Mouse (Mus musculus) testis, adult 2 months (tissue): Measurements from ENCODE around the gene Tcf12. TPM values are rescaled to one million over a fixed set of nuclear protein-coding genes. Genes with fewer than 3 reads are reported as not detected.

Source experiments
- H3K27ac ChIP-seq: fragments of 200-500 bp; 2 replicates; pipeline ENCODE4 v1.5.1; 2012; ENCODE audit warnings: low read depth, low read length; ENCODE audit not compliant: control insufficient read depth, insufficient read depth
- H3K27me3 ChIP-seq: fragments of 200-500 bp; 2 replicates; pipeline ENCODE4 v1.6.1; 2012; ENCODE audit warnings: mild to moderate bottlenecking, low read length, moderate library complexity; ENCODE audit not compliant: control insufficient read depth, insufficient read depth
- H3K36me3 ChIP-seq: fragments of 200-500 bp; 2 replicates; pipeline ENCODE4 v1.6.1; 2012; ENCODE audit warnings: mild to moderate bottlenecking, low read length; ENCODE audit not compliant: control insufficient read depth, insufficient read depth
- H3K4me1 ChIP-seq: fragments of 200-500 bp; 2 replicates; pipeline ENCODE4 v1.6.1; 2012; ENCODE audit warnings: low read length; ENCODE audit not compliant: control insufficient read depth, insufficient read depth
- H3K4me3 ChIP-seq: fragments of 200-500 bp; 2 replicates; pipeline ENCODE4 v1.5.1; 2012; ENCODE audit warnings: low read depth, mild to moderate bottlenecking, low read length, moderate library complexity, mixed read lengths; ENCODE audit not compliant: control insufficient read depth
- CTCF ChIP-seq: fragments of 200-500 bp; IDR thresholded peaks from 2 replicates; pipeline ENCODE4 v1.5.1; 2012; ENCODE audit warnings: low read depth, mild to moderate bottlenecking, inconsistent platforms, low read length, moderate library complexity; ENCODE audit not compliant: control insufficient read depth, insufficient read depth, insufficient replicate concordance
- POLR2A ChIP-seq: fragments of 200-500 bp; IDR thresholded peaks from 2 replicates; pipeline ENCODE4 v1.6.1; 2012; ENCODE audit warnings: low read depth, mild to moderate bottlenecking, inconsistent platforms, low read length, moderate library complexity; ENCODE audit not compliant: control insufficient read depth
- polyA plus RNA-seq: library from polyadenylated mRNA; depleted of rRNA; stranded (reverse); fragments of >200 nt; gene quantifications from 2 replicates; pipeline ENCODE4 v1.2.3, GENCODE M21; 2012

Gene Tcf12
- polyA plus RNA-seq, 1 experiment: 20.0 TPM

DNA sequence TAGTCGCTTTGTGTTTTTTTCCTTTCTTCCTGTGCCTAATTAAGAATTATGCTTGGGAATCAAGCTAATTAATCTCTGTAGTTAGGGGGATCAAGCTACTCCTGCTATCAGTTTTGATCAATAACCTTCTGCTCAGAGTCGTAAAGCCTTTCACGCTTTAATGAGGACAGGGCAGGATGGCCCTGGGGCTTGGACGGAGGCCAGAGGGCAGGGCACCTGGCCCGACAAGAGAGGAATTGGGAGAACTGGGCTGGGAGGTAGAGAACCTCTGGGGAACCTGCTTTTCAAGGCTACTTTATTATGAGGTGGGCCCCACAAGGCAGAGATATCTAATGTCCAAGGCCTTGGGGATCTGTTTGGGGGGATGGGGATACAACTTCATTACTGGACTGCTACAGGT is 274.3 kb downstream of the Tcf12 start:
- no peak overlapping the region for H3K27ac ChIP-seq
- no peaks in the 10 kb centered on the region for H3K36me3 ChIP-seq
- TF ChIP-seq POLR2A: no peak
- no peak for TF ChIP-seq CTCF

DNA sequence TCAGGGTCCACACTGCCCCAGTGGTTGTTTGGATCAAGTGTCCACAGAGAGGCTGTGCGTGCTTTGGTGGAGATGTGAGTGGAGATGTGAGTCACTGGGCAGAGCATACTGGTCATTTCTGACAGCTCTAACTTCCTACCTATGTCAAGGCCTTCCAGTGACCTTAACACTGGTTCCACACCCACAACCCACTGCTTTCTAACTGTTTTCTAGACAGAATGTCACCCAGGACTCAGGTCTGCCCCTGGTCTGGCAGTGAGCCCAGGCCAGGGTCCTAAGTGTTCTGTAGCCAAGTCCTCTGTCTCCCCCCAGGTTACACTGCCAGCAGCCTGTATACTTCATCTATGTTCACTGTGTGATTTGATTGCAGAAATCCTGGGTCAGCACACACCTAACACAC is 275.3 kb downstream of the Tcf12 start:
- H3K27ac ChIP-seq: no peak overlapping the region
- H3K27me3 ChIP-seq: no peaks in the 10 kb centered on the region
- peaks cover 2% of the 10 kb centered on the region; the same call in 1 of the 2 replicates for H3K4me1 ChIP-seq
- no peaks in the 10 kb centered on the region for H3K36me3 ChIP-seq
- no peak overlapping the region for H3K4me3 ChIP-seq
- no peak for TF ChIP-seq POLR2A
- TF ChIP-seq CTCF: no peak

More for the DNA sequence above, 274.3 kb downstream of the Tcf12 start:
- Histone ChIP-seq H3K27me3 (no peaks in the 10 kb centered on the region), H3K4me3 (no peak overlapping the region), H3K4me1 (peaks cover 2% of the 10 kb centered on the region; the same call in 1 of the 2 replicates)

DNA sequence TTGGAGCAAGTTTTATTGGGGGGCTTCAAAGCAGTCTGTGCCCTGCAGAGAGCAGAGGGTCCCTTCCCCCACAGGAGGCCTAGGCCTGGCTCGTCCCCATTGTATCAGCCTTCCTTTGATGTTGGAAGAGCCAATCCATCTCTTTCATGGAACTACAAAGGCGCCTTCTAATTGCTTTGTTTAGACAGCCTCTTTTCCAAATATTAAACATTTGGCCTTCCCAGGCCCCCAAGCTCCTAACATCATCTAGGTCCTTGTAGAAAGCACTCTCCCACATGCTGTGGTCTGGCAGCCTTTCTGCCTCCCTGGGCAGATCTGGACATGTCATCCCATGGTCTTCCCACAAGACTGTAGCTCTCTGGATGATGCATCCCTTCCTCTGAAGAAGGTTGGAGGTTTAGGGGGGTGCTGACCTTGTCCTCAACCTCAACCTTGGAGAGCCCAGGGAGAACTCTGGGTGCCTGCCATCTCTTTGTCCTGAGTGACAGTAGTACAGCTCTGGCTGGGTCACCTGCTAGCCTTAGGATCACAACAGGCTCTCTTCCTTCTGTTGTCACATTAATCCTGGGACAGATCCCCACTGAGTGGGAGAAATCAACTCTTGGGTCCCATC is 276.4 kb downstream of the Tcf12 start:
- Histone ChIP-seq H3K27me3 (no peaks in the 10 kb centered on the region), H3K4me3 (no peak overlapping the region), H3K27ac (no peak overlapping the region), H3K36me3 (no peaks in the 10 kb centered on the region), H3K4me1 (peaks cover 2% of the 10 kb centered on the region; the same call in 1 of the 2 replicates)
- TF ChIP-seq CTCF (no peak), POLR2A (no peak)

DNA sequence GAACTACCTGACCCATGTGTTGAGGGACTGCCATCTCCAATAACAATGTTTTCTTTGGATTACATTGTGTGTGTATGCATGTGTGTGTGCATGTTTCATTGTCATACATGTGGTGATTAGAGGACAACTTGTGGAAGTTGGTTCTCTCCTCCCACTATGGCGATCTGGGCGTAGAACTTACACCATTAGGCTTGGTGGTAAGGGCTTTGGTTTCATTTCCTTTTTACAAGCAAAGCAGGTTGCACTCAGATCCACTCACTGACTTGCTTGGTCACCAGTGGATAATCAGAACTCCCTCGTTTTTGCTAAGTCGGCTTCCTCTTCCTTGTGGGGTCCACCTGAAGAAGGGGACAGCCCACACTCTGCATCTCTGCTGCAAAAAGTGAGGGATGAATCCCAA is 277.0 kb downstream of the Tcf12 start:
- no peak overlapping the region for H3K27ac ChIP-seq
- H3K36me3 ChIP-seq: no peaks in the 10 kb centered on the region
- H3K4me1 ChIP-seq: peaks cover 2% of the 10 kb centered on the region; the same call in 1 of the 2 replicates
- H3K27me3 ChIP-seq: no peaks in the 10 kb centered on the region
- TF ChIP-seq POLR2A: no peak
- TF ChIP-seq CTCF: no peak
- H3K4me3 ChIP-seq: no peak overlapping the region

DNA sequence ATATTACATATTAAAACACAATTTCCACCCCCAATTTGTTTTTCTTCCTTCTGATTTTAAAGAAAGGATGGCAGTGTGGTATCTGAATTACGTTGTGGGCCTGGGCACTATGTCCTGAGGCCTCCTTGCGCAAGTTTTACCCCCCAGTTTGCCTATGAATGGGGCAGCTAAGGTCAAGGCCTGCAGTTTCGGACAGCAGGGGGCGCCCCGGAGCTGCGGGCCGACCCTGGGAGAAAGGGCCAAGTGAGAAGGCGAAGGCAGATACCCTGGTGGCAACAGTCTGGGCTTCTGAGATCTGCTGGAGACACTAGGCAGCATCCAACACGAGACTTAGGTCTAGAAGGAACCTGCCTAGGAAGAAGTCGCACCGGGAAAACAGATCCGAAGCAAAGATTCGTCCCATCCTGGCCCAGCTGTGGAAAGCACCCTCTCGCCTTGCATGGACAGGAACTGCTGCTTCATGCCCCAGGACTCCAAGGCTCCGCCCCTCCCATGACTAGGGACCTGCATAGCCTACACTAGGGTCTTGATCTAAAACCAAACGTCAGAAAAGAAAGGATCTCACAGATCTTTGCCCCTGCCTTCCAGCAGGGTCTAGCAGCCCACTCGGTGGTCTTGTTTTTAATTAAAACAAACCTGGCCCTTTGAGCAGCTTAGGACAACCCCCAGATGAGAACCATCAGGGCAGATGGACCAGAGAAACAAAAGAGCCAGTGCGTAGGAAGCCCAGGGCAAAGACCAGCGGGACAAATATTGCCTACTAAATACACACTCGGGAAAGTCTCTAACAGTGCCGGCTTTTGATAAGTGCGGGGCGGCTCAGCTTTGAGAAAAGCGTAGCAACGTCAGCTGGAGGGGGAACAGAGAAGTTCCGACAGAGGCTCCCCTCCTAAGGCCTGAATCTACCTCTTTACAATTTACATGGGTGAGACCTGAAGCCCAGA is 279.6 kb downstream of the Tcf12 start:
- H3K4me1 ChIP-seq: peaks cover 2% of the 10 kb centered on the region; the same call in 1 of the 2 replicates

DNA sequence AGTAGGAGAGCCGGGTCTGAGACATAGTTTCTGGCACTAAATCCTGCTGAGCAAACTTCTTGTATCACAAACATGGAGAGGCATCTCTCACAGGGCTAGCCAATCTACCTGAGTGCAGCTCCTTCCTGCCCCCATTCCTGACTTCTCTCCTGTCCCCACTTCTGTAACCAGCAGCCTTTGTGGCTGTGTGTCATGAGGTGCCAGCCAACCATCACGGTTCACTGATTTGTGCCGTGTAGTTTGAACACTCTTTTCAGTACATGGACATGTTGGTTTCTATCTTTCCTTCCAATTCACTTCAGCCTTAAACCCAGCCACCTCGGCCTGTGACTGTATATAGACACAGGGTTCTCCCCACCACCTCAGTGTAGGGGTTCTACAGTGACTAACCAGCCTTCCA is 280.7 kb downstream of the Tcf12 start:
- H3K27me3 ChIP-seq: no peaks in the 10 kb centered on the region
- TF ChIP-seq CTCF: no peak
- no peak for TF ChIP-seq POLR2A
- no peak overlapping the region for H3K27ac ChIP-seq

More for the DNA sequence above, 279.6 kb downstream of the Tcf12 start:
- H3K4me3 ChIP-seq: peak overlapping the region; percentile 43
- no peaks in the 10 kb centered on the region for H3K27me3 ChIP-seq
- TF ChIP-seq POLR2A (no peak), CTCF (peak; percentile 73; the same call in 1 of the 2 replicates)
- H3K36me3 ChIP-seq: no peaks in the 10 kb centered on the region
- H3K27ac ChIP-seq: no peak overlapping the region

DNA sequence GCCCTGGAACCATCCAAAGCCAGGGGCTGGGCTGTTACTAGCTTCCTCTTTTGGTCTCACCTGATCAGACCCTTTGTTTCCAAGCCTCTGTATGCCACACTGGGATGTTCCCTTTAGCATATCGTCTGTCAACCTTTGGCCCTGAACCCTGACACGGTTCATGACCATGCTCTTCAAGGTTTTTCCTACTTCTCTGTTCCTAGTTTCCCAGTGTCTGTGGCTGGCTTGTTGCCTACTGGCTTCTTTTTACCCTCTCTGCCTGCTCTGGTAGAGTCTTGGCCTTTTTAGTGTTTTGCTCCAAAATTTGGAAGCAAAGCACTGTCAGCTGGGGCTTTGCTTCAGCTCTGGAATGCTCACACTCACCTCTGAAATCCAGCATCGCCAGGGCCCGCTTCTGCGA is 281.3 kb downstream of the Tcf12 start:
- H3K27me3 ChIP-seq: no peaks in the 10 kb centered on the region
- H3K27ac ChIP-seq: no peak overlapping the region
- no peaks in the 10 kb centered on the region for H3K36me3 ChIP-seq
- peaks cover 5% of the 10 kb centered on the region for H3K4me1 ChIP-seq
- TF ChIP-seq POLR2A: no peak
- no peak for TF ChIP-seq CTCF
- H3K4me3 ChIP-seq: no peak overlapping the region

More for the DNA sequence above, 280.7 kb downstream of the Tcf12 start:
- no peak overlapping the region for H3K4me3 ChIP-seq
- H3K4me1 ChIP-seq: peaks cover 5% of the 10 kb centered on the region
- H3K36me3 ChIP-seq: no peaks in the 10 kb centered on the region
